Mouse (Mus musculus) erythroblast, embryonic 14.5 days (primary cell): Measurements from ENCODE around the gene Bsn. TPM values are rescaled to one million over a fixed set of nuclear protein-coding genes. Genes with fewer than 3 reads are reported as not detected.

ENCODE experiments used
- H3K27me3 ChIP-seq: 2 replicates; pipeline ENCODE4 v1.6.1; 2012; ENCODE audit warnings: inconsistent platforms; ENCODE audit not compliant: control insufficient read depth
- H3K36me3 ChIP-seq: 2 replicates; pipeline ENCODE4 v1.6.1; 2012; ENCODE audit warnings: mild to moderate bottlenecking, inconsistent platforms; ENCODE audit not compliant: control insufficient read depth
- H3K4me1 ChIP-seq: 2 replicates; pipeline ENCODE4 v1.6.1; 2012; ENCODE audit warnings: inconsistent platforms; ENCODE audit not compliant: control insufficient read depth
- H3K4me3 ChIP-seq: replicated peaks from 2 replicates; pipeline ENCODE3; 2012; ENCODE audit warnings: moderate library complexity, mild to moderate bottlenecking, inconsistent platforms
- H3K9me3 ChIP-seq: 2 replicates; pipeline ENCODE4 v1.6.1; 2012; ENCODE audit warnings: low read length, inconsistent platforms, mixed read lengths; ENCODE audit not compliant: control insufficient read depth
- GATA1 ChIP-seq: IDR thresholded peaks from 2 replicates; pipeline ENCODE4 v1.6.1; 2012; ENCODE audit warnings: low read length, inconsistent platforms, mixed read lengths
- TAL1 ChIP-seq: IDR thresholded peaks from 3 replicates; pipeline ENCODE4 v1.6.1; 2012; ENCODE audit warnings: low read length, inconsistent platforms, mixed read lengths
- polyA plus RNA-seq: library from polyadenylated mRNA; stranded (reverse); fragments of >175 nt; gene quantifications from 2 replicates; pipeline ENCODE4 v1.2.3, GENCODE M21; 2012

Gene Bsn
- polyA plus RNA-seq, 1 experiment, result 0.07 TPM

- Histone ChIP-seq H3K4me1 (peaks cover 41% of the 10 kb centered on the region), H3K27me3 (no peaks in the 10 kb centered on the region; the same call in 1 of the 2 replicates), H3K9me3 (no peaks in the 10 kb centered on the region), H3K4me3 (no peak overlapping the region), H3K36me3 (peaks cover 100% of the 10 kb centered on the region)
- TF ChIP-seq TAL1, result no peak
- no peak for TF ChIP-seq GATA1
Measured at GRCm38 (mm10) chr9:108062142-108062541, 128.0 kb downstream of the Bsn start.

GRCm38 (mm10) chr9:108058291-108058690 is 131.9 kb downstream of the Bsn start:
- H3K9me3 ChIP-seq, result no peaks in the 10 kb centered on the region
- no peaks in the 10 kb centered on the region; the same call in 1 of the 2 replicates for H3K27me3 ChIP-seq
- H3K4me3 ChIP-seq, result no peak overlapping the region
- H3K36me3 ChIP-seq, result peaks cover 100% of the 10 kb centered on the region
- H3K4me1 ChIP-seq, result peaks cover 28% of the 10 kb centered on the region
- no peak for TF ChIP-seq GATA1
- TF ChIP-seq TAL1, result no peak

GRCm38 (mm10) chr9:108057262-108057562 is 133.0 kb downstream of the Bsn start:
- Histone ChIP-seq H3K4me1 (peaks cover 31% of the 10 kb centered on the region), H3K9me3 (no peaks in the 10 kb centered on the region), H3K4me3 (no peak overlapping the region), H3K27me3 (no peaks in the 10 kb centered on the region; the same call in 1 of the 2 replicates), H3K36me3 (peaks cover 100% of the 10 kb centered on the region)
- TF ChIP-seq GATA1, result no peak

- Histone ChIP-seq H3K4me3 (no peak overlapping the region), H3K27me3 (no peaks in the 10 kb centered on the region; the same call in 1 of the 2 replicates), H3K4me1 (peaks cover 34% of the 10 kb centered on the region), H3K9me3 (no peaks in the 10 kb centered on the region), H3K36me3 (peaks cover 100% of the 10 kb centered on the region)
- no peak for TF ChIP-seq GATA1
- no peak for TF ChIP-seq TAL1
Measured at GRCm38 (mm10) chr9:108056361-108057261, 133.6 kb downstream of the Bsn start.

GRCm38 (mm10) chr9:108055661-108056237 is 134.4 kb downstream of the Bsn start:
- no peak for TF ChIP-seq GATA1
- TF ChIP-seq TAL1, result no peak
- peaks cover 100% of the 10 kb centered on the region for H3K36me3 ChIP-seq
- H3K4me1 ChIP-seq, result peaks cover 40% of the 10 kb centered on the region
- no peak overlapping the region for H3K4me3 ChIP-seq
- no peaks in the 10 kb centered on the region; the same call in 1 of the 2 replicates for H3K27me3 ChIP-seq
- no peaks in the 10 kb centered on the region for H3K9me3 ChIP-seq

- peaks cover 100% of the 10 kb centered on the region for H3K36me3 ChIP-seq
- no peak overlapping the region for H3K4me3 ChIP-seq
- no peaks in the 10 kb centered on the region for H3K9me3 ChIP-seq
- no peaks in the 10 kb centered on the region; the same call in 1 of the 2 replicates for H3K27me3 ChIP-seq
- peaks cover 47% of the 10 kb centered on the region for H3K4me1 ChIP-seq
- no peak for TF ChIP-seq TAL1
Measured at GRCm38 (mm10) chr9:108055061-108055460, 135.1 kb downstream of the Bsn start.

- Histone ChIP-seq H3K4me1 (peaks cover 51% of the 10 kb centered on the region), H3K36me3 (peaks cover 99% of the 10 kb centered on the region), H3K27me3 (no peaks in the 10 kb centered on the region), H3K4me3 (no peak overlapping the region), H3K9me3 (no peaks in the 10 kb centered on the region)
- TF ChIP-seq TAL1 (no peak), GATA1 (no peak)
Measured at GRCm38 (mm10) chr9:108054331-108055040, 135.7 kb downstream of the Bsn start.

GRCm38 (mm10) chr9:108053665-108054225 is 136.4 kb downstream of the Bsn start:
- H3K36me3 ChIP-seq, result peaks cover 92% of the 10 kb centered on the region
- no peaks in the 10 kb centered on the region for H3K27me3 ChIP-seq
- TF ChIP-seq GATA1, result no peak
- no peak for TF ChIP-seq TAL1
- H3K9me3 ChIP-seq, result no peaks in the 10 kb centered on the region
- H3K4me1 ChIP-seq, result peaks cover 54% of the 10 kb centered on the region
- no peak overlapping the region for H3K4me3 ChIP-seq
